27 mouse cellular contexts compared by ENCODE assay signal in the genomic region with DNA sequence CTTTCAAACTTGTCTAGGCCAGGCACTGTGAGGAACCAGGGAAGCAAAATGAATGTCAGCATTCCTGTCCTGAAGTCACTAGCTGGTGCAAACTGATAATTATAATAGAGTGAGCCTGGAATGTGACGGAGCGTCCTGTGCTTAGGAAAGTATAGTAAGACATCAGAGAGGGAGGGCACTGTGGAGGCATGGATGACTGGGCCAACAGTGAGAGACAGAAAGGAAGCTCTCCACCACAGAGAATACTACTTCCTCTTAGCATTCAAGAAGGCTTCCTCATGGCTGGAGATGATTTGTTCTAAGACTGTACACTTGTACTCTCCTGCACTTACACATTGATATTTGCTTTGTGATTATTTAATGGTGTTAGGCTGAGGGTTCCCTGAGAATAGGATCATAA. TPM values are rescaled to one million over a fixed set of nuclear protein-coding genes. Genes with fewer than 3 reads are reported as not detected.
DNase-seq lines count a peak whose midpoint lies in the region; ATAC-seq lines count a peak whose summit lies in the region.
"Had no signal": no experiment of that assay in that cellular context is flagged by ENCODE, and none has a peak within 500 bp of the region (broad histone marks: within the 10 kb centered on the region; RNA-seq: fewer than 3 reads in every experiment).

No protein-coding gene starts in this region.

- ATAC-seq in common myeloid progenitor, adult 5-6 weeks (replicated peaks; ENCODE audit: low read depth, poor library complexity, severe bottlenecking): peak; percentile 46
- no peak for ATAC-seq in erythroblast, adult 5-6 weeks (replicated peaks; ENCODE audit: low FRiP score, poor library complexity, severe bottlenecking)
- ATAC-seq: forebrain, embryonic 13.5 days; inflammation-experienced regulatory T-cells, adult 6 months; midbrain, embryonic 15.5 days had no signal

- peaks cover 10% of the 10 kb centered on the region for H3K4me1 ChIP-seq in hindbrain, embryonic 10.5 days (replicated peaks)
- H3K4me1 ChIP-seq: stomach, embryonic 15.5 days had no signal

- whole genome bisulfite sequencing in hindbrain, embryonic 10.5 days: 70% methylated on average over 2 of the region's 2 CpGs

- no peak overlapping the region for H3K4me3 ChIP-seq in hindbrain, embryonic 10.5 days
- H3K4me3 ChIP-seq: forebrain, embryonic 13.5 days; heart, embryonic 10.5 days; hindbrain, embryonic 13.5 days; midbrain, embryonic 15.5 days; stomach, embryonic 15.5 days had no signal

- no peaks in the 10 kb centered on the region for H3K27me3 ChIP-seq in hindbrain, embryonic 10.5 days (ENCODE audit: insufficient read depth, poor library complexity, severe bottlenecking)
- H3K27me3 ChIP-seq: forebrain, embryonic 13.5 days; hindbrain, embryonic 13.5 days; midbrain, embryonic 15.5 days; stomach, embryonic 15.5 days had no signal

- peak; percentile 38 for DNase-seq in lung, postnatal 36 days
- no peak for DNase-seq in lung, adult 18-20 months
- DNase-seq in B cell, adult 2 months: peak; percentile 63 to 69
- peak; percentile 33 to 36 for DNase-seq in monocyte, adult 2 months (ENCODE audit: low read depth in 1 of 2, low spot score in 2 of 2)
- no peak for DNase-seq in hindbrain, embryonic 10.5 days (ENCODE audit: low spot score)
- no peak for DNase-seq in kidney, postnatal 25 days
- DNase-seq: adrenal gland, postnatal 25 days; cerebellum, adult 11-12 months; cerebellum, postnatal 36 days; gastrocnemius, postnatal 14 days; heart, postnatal 10 days; kidney, adult 2 months; kidney, postnatal 14 days; left cerebral cortex, postnatal 4 days; liver had no signal

- no peaks in the 10 kb centered on the region for H3K9me3 ChIP-seq in hindbrain, embryonic 10.5 days
- H3K9me3 ChIP-seq: forebrain, embryonic 13.5 days; heart, embryonic 10.5 days; hindbrain, embryonic 13.5 days; midbrain, embryonic 15.5 days; stomach, embryonic 15.5 days had no signal

- no peaks in the 10 kb centered on the region for H3K36me3 ChIP-seq in hindbrain, embryonic 10.5 days
- H3K36me3 ChIP-seq: heart, embryonic 10.5 days; hindbrain, embryonic 13.5 days; midbrain, embryonic 15.5 days; stomach, embryonic 15.5 days had no signal

- no peak overlapping the region for H3K27ac ChIP-seq in hindbrain, embryonic 10.5 days
- H3K27ac ChIP-seq: forebrain, embryonic 13.5 days; heart, embryonic 10.5 days; hindbrain, embryonic 13.5 days; midbrain, embryonic 15.5 days; stomach, embryonic 15.5 days had no signal

RNA-seq across cellular contexts. Expression of a gene that starts 2.9 kb away (rescaled TPM):
- 549 and 614 TPM in 2 replicates for total RNA-seq in common myeloid progenitor, adult 5-6 weeks (2017)
- polyA plus RNA-seq in hindbrain, embryonic 10.5 days (2016; fragmentation: Nextera tagmentation; extraction: Ambion mirVana): 362 and 433 TPM in 2 replicates
- total RNA-seq in erythroblast, adult 5-6 weeks (2015; ENCODE audit: low replicate concordance): 84.4 and 89.9 TPM in 2 replicates
- total RNA-seq in erythroblast, adult 5-6 weeks (2017; ENCODE audit: low replicate concordance): 216 and 294 TPM in 2 replicates

RNA-seq across cellular contexts. Expression of a gene that starts 21.8 kb away (rescaled TPM):
- total RNA-seq in common myeloid progenitor, adult 5-6 weeks (2017): 19.2 and 34.2 TPM in 2 replicates
- polyA plus RNA-seq in hindbrain, embryonic 10.5 days (2016; fragmentation: Nextera tagmentation; extraction: Ambion mirVana): 72.2 and 77.5 TPM in 2 replicates
- total RNA-seq in erythroblast, adult 5-6 weeks (2015; ENCODE audit: low replicate concordance): 4.4 and 11.7 TPM in 2 replicates
- 3.6 and 7.9 TPM in 2 replicates for total RNA-seq in erythroblast, adult 5-6 weeks (2017; ENCODE audit: low replicate concordance)

RNA-seq across cellular contexts. Expression of a gene that starts 40.7 kb away (rescaled TPM):
- total RNA-seq in common myeloid progenitor, adult 5-6 weeks (2017): 104 and 110 TPM in 2 replicates
- polyA plus RNA-seq in hindbrain, embryonic 10.5 days (2016; fragmentation: Nextera tagmentation; extraction: Ambion mirVana): 143 and 159 TPM in 2 replicates
- total RNA-seq in erythroblast, adult 5-6 weeks (2015; ENCODE audit: low replicate concordance): 23.4 and 42.7 TPM in 2 replicates
- 26.6 and 29.6 TPM in 2 replicates for total RNA-seq in erythroblast, adult 5-6 weeks (2017; ENCODE audit: low replicate concordance)

RNA-seq across cellular contexts. Expression of a gene that starts 53.4 kb away (rescaled TPM):
- not detected in 2 replicates for total RNA-seq in common myeloid progenitor, adult 5-6 weeks (2017)
- not detected in 2 replicates for polyA plus RNA-seq in hindbrain, embryonic 10.5 days (2016; fragmentation: Nextera tagmentation; extraction: Ambion mirVana)
- total RNA-seq in erythroblast, adult 5-6 weeks (2015; ENCODE audit: low replicate concordance): not detected in 2 replicates
- total RNA-seq in erythroblast, adult 5-6 weeks (2017; ENCODE audit: low replicate concordance): not detected in 2 replicates
- total RNA-seq: adrenal gland, postnatal 25 days; gastrocnemius, postnatal 14 days; heart, postnatal 10 days; left cerebral cortex, adult 18-20 months; left cerebral cortex, postnatal 4 days; megakaryocyte-erythroid progenitor cell, adult 5-6 weeks had no signal
- polyA plus RNA-seq: forebrain, embryonic 13.5 days; inflammation-experienced regulatory T-cells, adult 6 months; thymus, postnatal 0 days had no signal

RNA-seq across cellular contexts. Expression of a gene that starts 56.5 kb away (rescaled TPM):
- total RNA-seq in common myeloid progenitor, adult 5-6 weeks (2017): not detected in 2 replicates
- polyA plus RNA-seq in hindbrain, embryonic 10.5 days (2016; fragmentation: Nextera tagmentation; extraction: Ambion mirVana): 0.08 TPM in 1 of 2 replicates, not detected in the other
- total RNA-seq in erythroblast, adult 5-6 weeks (2015; ENCODE audit: low replicate concordance): not detected in 2 replicates
- total RNA-seq in erythroblast, adult 5-6 weeks (2017; ENCODE audit: low replicate concordance): 0.26 TPM in 1 of 2 replicates, not detected in the other
- total RNA-seq: adrenal gland, postnatal 25 days; heart, postnatal 10 days; left cerebral cortex, adult 18-20 months; left cerebral cortex, postnatal 4 days; megakaryocyte-erythroid progenitor cell, adult 5-6 weeks had no signal
- polyA plus RNA-seq: forebrain, embryonic 13.5 days; frontal cortex, adult 2 months; heart, embryonic 10.5 days; hindbrain, embryonic 13.5 days; midbrain, embryonic 15.5 days; stomach, embryonic 15.5 days had no signal

Comparison
In these comparisons a context has a peak if more than half of its experiments do, and no peak if none do; other contexts are left out.
1. DNase-seq: peak in lung, postnatal 36 days (single experiment), B cell, adult 2 months (2 of 2) and monocyte, adult 2 months (2 of 2); none in lung, adult 18-20 months (0 of 2), hindbrain, embryonic 10.5 days (single experiment) and kidney, postnatal 25 days (0 of 2).